ENCODE assay signal across 15 mouse cellular contexts in the genomic region with DNA sequence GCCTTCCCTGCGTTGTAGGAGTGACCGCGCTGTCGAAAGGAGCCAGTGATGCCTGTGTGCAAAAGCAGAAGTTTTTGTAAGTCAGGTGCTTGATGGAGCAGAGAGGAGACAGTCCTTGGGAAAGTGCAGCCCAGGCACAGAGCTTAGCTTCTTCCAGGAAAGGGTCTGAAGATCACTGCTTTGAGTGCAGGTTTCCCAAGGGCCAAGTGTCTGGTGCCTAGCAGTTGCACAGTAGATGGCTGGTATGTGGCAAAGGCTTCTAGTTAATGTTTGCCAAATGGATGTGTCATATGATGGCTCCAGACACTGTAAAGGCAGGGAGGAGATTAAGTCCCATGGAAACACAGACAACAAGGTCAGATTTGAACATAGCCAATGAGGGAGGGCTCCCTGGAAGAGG. TPM values are rescaled to one million over a fixed set of nuclear protein-coding genes. Genes with fewer than 3 reads are reported as not detected.
DNase-seq lines count a peak whose midpoint lies in the region; ATAC-seq and TF ChIP-seq lines count a peak whose summit lies in the region.
"Had no signal": no experiment of that assay in that cellular context is flagged by ENCODE, and none has a peak within 500 bp of the region (broad histone marks: within the 10 kb centered on the region; RNA-seq: fewer than 3 reads in every experiment).

No protein-coding gene starts in this region.

- WGBS in forebrain, embryonic 10.5 days = 98% methylated on average over 4 of the region's 4 CpGs
- 98% methylated on average over 4 of the region's 4 CpGs for WGBS in forebrain, embryonic 12.5 days
- 87% methylated on average over 4 of the region's 4 CpGs for WGBS in liver, postnatal 0 days (ENCODE audit: insufficient replicate concordance)
- WGBS in kidney, postnatal 0 days = 91% methylated on average over 4 of the region's 4 CpGs
- 73% methylated on average over 4 of the region's 4 CpGs for WGBS in cerebellum, adult 2 months

- peaks cover 36% of the 10 kb centered on the region for H3K27me3 ChIP-seq in forebrain, embryonic 10.5 days (ENCODE audit: poor library complexity, severe bottlenecking)
- H3K27me3 ChIP-seq in forebrain, embryonic 12.5 days = peaks cover 25% of the 10 kb centered on the region
- H3K27me3 ChIP-seq in liver, postnatal 0 days (ENCODE audit: insufficient read depth, low read length) = no peaks in the 10 kb centered on the region
- H3K27me3 ChIP-seq in kidney, postnatal 0 days (ENCODE audit: insufficient read depth, low read length) = no peaks in the 10 kb centered on the region
- no peaks in the 10 kb centered on the region for H3K27me3 ChIP-seq in cerebellum, adult 2 months (ENCODE audit: control insufficient read depth, insufficient read depth, low read length)
- H3K27me3 ChIP-seq: heart, embryonic 12.5 days; midbrain, embryonic 15.5 days had no signal

- H3K9me3 ChIP-seq in forebrain, embryonic 10.5 days = no peaks in the 10 kb centered on the region
- no peaks in the 10 kb centered on the region for H3K9me3 ChIP-seq in forebrain, embryonic 12.5 days
- no peaks in the 10 kb centered on the region for H3K9me3 ChIP-seq in liver, postnatal 0 days (ENCODE audit: low read length)
- H3K9me3 ChIP-seq in kidney, postnatal 0 days (replicated peaks; ENCODE audit: low read length) = no peaks in the 10 kb centered on the region
- H3K9me3 ChIP-seq: heart, embryonic 12.5 days; liver, embryonic 15.5 days; midbrain, embryonic 15.5 days had no signal

- no peak overlapping the region for H3K9ac ChIP-seq in forebrain, embryonic 12.5 days
- no peak overlapping the region for H3K9ac ChIP-seq in liver, postnatal 0 days (replicated peaks)
- H3K9ac ChIP-seq in kidney, postnatal 0 days (ENCODE audit: low read depth, low read length) = no peak overlapping the region
- H3K9ac ChIP-seq: heart, embryonic 12.5 days; liver, embryonic 15.5 days; midbrain, embryonic 15.5 days had no signal

- TF ChIP-seq EP300 in liver, postnatal 0 days (IDR thresholded peaks at IDR 0.05; ENCODE audit: low read depth) = no peak

- ATAC-seq in forebrain, embryonic 12.5 days (ENCODE audit: low FRiP score) = no peak
- peak; percentile 88 for ATAC-seq in liver, postnatal 0 days
- ATAC-seq in kidney, postnatal 0 days (replicated peaks; ENCODE audit: low FRiP score, low read depth) = peak; percentile 76
- ATAC-seq: activated CD4-positive, CD25-positive, alpha-beta regulatory T cell, adult 4 months; midbrain, embryonic 15.5 days had no signal

- no peak for TF ChIP-seq POLR2A in cerebellum, adult 2 months (IDR thresholded peaks at IDR 0.05; ENCODE audit: borderline replicate concordance, insufficient read depth, low read length)

- no peak overlapping the region for H3K4me2 ChIP-seq in forebrain, embryonic 12.5 days
- H3K4me2 ChIP-seq in liver, postnatal 0 days (ENCODE audit: low read depth, low read length) = no peak overlapping the region
- no peak overlapping the region for H3K4me2 ChIP-seq in kidney, postnatal 0 days (ENCODE audit: low read length)
- H3K4me2 ChIP-seq: heart, embryonic 12.5 days; liver, embryonic 15.5 days; midbrain, embryonic 15.5 days had no signal

- no peak for TF ChIP-seq CTCF in liver, postnatal 0 days (IDR thresholded peaks at IDR 0.05; ENCODE audit: low read depth)
- no peak for TF ChIP-seq CTCF in kidney, postnatal 0 days (IDR thresholded peaks at IDR 0.05; ENCODE audit: low read depth)
- no peak for TF ChIP-seq CTCF in cerebellum, adult 2 months (IDR thresholded peaks at IDR 0.05; ENCODE audit: borderline replicate concordance, insufficient read depth, low read depth, low read length)

- H3K27ac ChIP-seq in forebrain, embryonic 10.5 days = peak overlapping the region; percentile 65
- no peak overlapping the region for H3K27ac ChIP-seq in forebrain, embryonic 12.5 days
- no peak overlapping the region for H3K27ac ChIP-seq in liver, postnatal 0 days (ENCODE audit: low read depth)
- 0 out of 2 replicates have a peak overlapping the region, but pooled peaks have one; percentile 10 for H3K27ac ChIP-seq in kidney, postnatal 0 days
- no peak overlapping the region for H3K27ac ChIP-seq in cerebellum, adult 2 months (ENCODE audit: insufficient read depth, low read length)
- H3K27ac ChIP-seq: liver, embryonic 15.5 days; midbrain, embryonic 15.5 days had no signal

- no peak for DNase-seq in forebrain, embryonic 10.5 days (ENCODE audit: extremely low spot score, low spot score)
- no peak for DNase-seq in liver, postnatal 0 days
- no peak for DNase-seq in liver
- peak; percentile 39 for DNase-seq in kidney, postnatal 0 days (ENCODE audit: low spot score)
- DNase-seq in thymus, adult 18-20 months = no peak
- no peak for DNase-seq in cerebellum, adult 2 months
- DNase-seq in MN1 (ENCODE audit: low spot score) = no peak
- DNase-seq: cerebellum, postnatal 36 days; gastrocnemius, postnatal 36 days; heart, postnatal 4 days had no signal

- H3K36me3 ChIP-seq in forebrain, embryonic 10.5 days (replicated peaks) = peaks cover 2% of the 10 kb centered on the region; the same call in 1 of the 2 replicates
- H3K36me3 ChIP-seq in forebrain, embryonic 12.5 days (replicated peaks) = no peaks in the 10 kb centered on the region
- H3K36me3 ChIP-seq in liver, postnatal 0 days (replicated peaks; ENCODE audit: insufficient read depth, low read length) = no peaks in the 10 kb centered on the region
- H3K36me3 ChIP-seq in kidney, postnatal 0 days (ENCODE audit: insufficient read depth, low read length) = no peaks in the 10 kb centered on the region
- H3K36me3 ChIP-seq: heart, embryonic 12.5 days; liver, embryonic 15.5 days; midbrain, embryonic 15.5 days had no signal

- peaks cover 84% of the 10 kb centered on the region for H3K4me1 ChIP-seq in forebrain, embryonic 10.5 days
- H3K4me1 ChIP-seq in forebrain, embryonic 12.5 days = peaks cover 73% of the 10 kb centered on the region
- H3K4me1 ChIP-seq in liver, postnatal 0 days (ENCODE audit: insufficient read depth) = peaks cover 2% of the 10 kb centered on the region; the same call in 1 of the 2 replicates
- peaks cover 4% of the 10 kb centered on the region for H3K4me1 ChIP-seq in kidney, postnatal 0 days (replicated peaks; ENCODE audit: insufficient read depth, low read length)
- H3K4me1 ChIP-seq in cerebellum, adult 2 months (ENCODE audit: control insufficient read depth, insufficient read depth, low read length) = peaks cover 19% of the 10 kb centered on the region
- H3K4me1 ChIP-seq: liver, embryonic 15.5 days had no signal

- no peak overlapping the region for H3K4me3 ChIP-seq in forebrain, embryonic 10.5 days
- H3K4me3 ChIP-seq in forebrain, embryonic 12.5 days (replicated peaks) = no peak overlapping the region
- no peak overlapping the region for H3K4me3 ChIP-seq in liver, postnatal 0 days (ENCODE audit: low read depth, low read length)
- H3K4me3 ChIP-seq in kidney, postnatal 0 days (replicated peaks; ENCODE audit: low read depth, low read length) = no peak overlapping the region
- H3K4me3 ChIP-seq in cerebellum, adult 2 months (replicated peaks; ENCODE audit: insufficient read depth, low read depth, low read length) = no peak overlapping the region
- H3K4me3 ChIP-seq: heart, embryonic 12.5 days; liver, embryonic 15.5 days; midbrain, embryonic 15.5 days had no signal

RNA-seq across cellular contexts. Expression of gene Plekha6, which starts 49.9 kb away (rescaled TPM):
- 9.0 and 9.9 TPM in 2 replicates for polyA plus RNA-seq in forebrain, embryonic 10.5 days (2016; fragmentation: Nextera tagmentation; extraction: Ambion mirVana)
- 20.3 and 20.6 TPM in 2 replicates for polyA plus RNA-seq in forebrain, embryonic 12.5 days (2016; fragmentation: Nextera tagmentation; extraction: Ambion mirVana)
- polyA plus RNA-seq in liver, postnatal 0 days (2015; fragmentation: Nextera tagmentation; extraction: Ambion mirVana) = 3.8 and 4.0 TPM in 2 replicates
- 8.1 and 8.8 TPM in 2 replicates for polyA plus RNA-seq in kidney, postnatal 0 days (2015; fragmentation: Nextera tagmentation; extraction: Ambion mirVana)
- 73.7 and 77.2 TPM in 2 replicates for polyA plus RNA-seq in cerebellum, adult 2 months (2012; rRNA removed)

Comparison
In these comparisons a context has a peak if more than half of its experiments do, and no peak if none do; other contexts are left out.
1. H3K27ac ChIP-seq: peak in forebrain, embryonic 10.5 days (single experiment) and kidney, postnatal 0 days (single experiment); none in forebrain, embryonic 12.5 days (single experiment), liver, postnatal 0 days (single experiment) and cerebellum, adult 2 months (single experiment).